Mouse (Mus musculus): ENCODE measurements around the gene Sacs. TPM values are rescaled to one million over a fixed set of nuclear protein-coding genes. Genes with fewer than 3 reads are reported as not detected.

The Sacs gene
- 11.5 and 13.3 TPM in 2 replicates for polyA plus RNA-seq (2011; ENCODE audit: insufficient read depth, insufficient read length, low read depth, missing spikeins)

GRCm38 (mm10) chr14:61137994-61138726, at the start of gene Sacs:
TSS of gene Sacs (plus strand) at chr14:61138457.
- H3K9ac ChIP-seq (ENCODE audit: low read depth, poor library complexity, severe bottlenecking): no peak within 1 kb of the TSS
- H3K4me1 ChIP-seq (ENCODE audit: control insufficient read depth, insufficient read depth, low read length): peaks cover 3% of the 10 kb centered on the region
- H3K27ac ChIP-seq (ENCODE audit: insufficient read depth, low read length): no peak within 1 kb of the TSS
- no peaks in the 10 kb centered on the region for H3K9me3 ChIP-seq (replicated peaks; ENCODE audit: control insufficient read depth, insufficient read depth, low read length, poor library complexity, severe bottlenecking)
- TF ChIP-seq CTCF (IDR thresholded peaks at IDR 0.05; ENCODE audit: low read depth, low read length): peak; percentile 30
- no peak for TF ChIP-seq POLR2A (IDR thresholded peaks at IDR 0.05; ENCODE audit: insufficient read depth, low read length)
- TF ChIP-seq EP300 (IDR thresholded peaks at IDR 0.05; ENCODE audit: insufficient read depth, low read depth, low read length): no peak
- H3K36me3 ChIP-seq (ENCODE audit: control insufficient read depth, insufficient read depth, low read length, poor library complexity, severe bottlenecking): no peaks in the 10 kb centered on the region
- peak within 1 kb of the TSS; percentile 61 for H3K4me3 ChIP-seq (ENCODE audit: low read depth, low read length)
- no peaks in the 10 kb centered on the region for H3K27me3 ChIP-seq (ENCODE audit: control insufficient read depth, insufficient read depth, low read length, poor library complexity, severe bottlenecking)

GRCm38 (mm10) chr14:61090955-61091354, 47.3 kb upstream of the Sacs start:
- Histone ChIP-seq H3K9me3 (replicated peaks; ENCODE audit: control insufficient read depth, insufficient read depth, low read length, poor library complexity, severe bottlenecking) (no peaks in the 10 kb centered on the region), H3K4me1 (ENCODE audit: control insufficient read depth, insufficient read depth, low read length) (no peaks in the 10 kb centered on the region), H3K27me3 (ENCODE audit: control insufficient read depth, insufficient read depth, low read length, poor library complexity, severe bottlenecking) (no peaks in the 10 kb centered on the region), H3K27ac (ENCODE audit: insufficient read depth, low read length) (no peak overlapping the region), H3K36me3 (ENCODE audit: control insufficient read depth, insufficient read depth, low read length, poor library complexity, severe bottlenecking) (no peaks in the 10 kb centered on the region), H3K9ac (ENCODE audit: low read depth, poor library complexity, severe bottlenecking) (no peak overlapping the region), H3K4me3 (ENCODE audit: low read depth, low read length) (no peak overlapping the region)
- TF ChIP-seq EP300 (IDR thresholded peaks at IDR 0.05; ENCODE audit: insufficient read depth, low read depth, low read length): no peak
- no peak for TF ChIP-seq POLR2A (IDR thresholded peaks at IDR 0.05; ENCODE audit: insufficient read depth, low read length)
- TF ChIP-seq CTCF (IDR thresholded peaks at IDR 0.05; ENCODE audit: low read depth, low read length): no peak

GRCm38 (mm10) chr14:61092073-61092472, 46.2 kb upstream of the Sacs start:
- TF ChIP-seq CTCF (IDR thresholded peaks at IDR 0.05; ENCODE audit: low read depth, low read length) (no peak), EP300 (IDR thresholded peaks at IDR 0.05; ENCODE audit: insufficient read depth, low read depth, low read length) (no peak), POLR2A (IDR thresholded peaks at IDR 0.05; ENCODE audit: insufficient read depth, low read length) (no peak)
- H3K9ac ChIP-seq (ENCODE audit: low read depth, poor library complexity, severe bottlenecking): no peak overlapping the region

GRCm38 (mm10) chr14:61097974-61098625, 40.2 kb upstream of the Sacs start:
- Histone ChIP-seq H3K27me3 (ENCODE audit: control insufficient read depth, insufficient read depth, low read length, poor library complexity, severe bottlenecking) (no peaks in the 10 kb centered on the region), H3K4me3 (ENCODE audit: low read depth, low read length) (no peak overlapping the region), H3K4me1 (ENCODE audit: control insufficient read depth, insufficient read depth, low read length) (no peaks in the 10 kb centered on the region), H3K9me3 (replicated peaks; ENCODE audit: control insufficient read depth, insufficient read depth, low read length, poor library complexity, severe bottlenecking) (no peaks in the 10 kb centered on the region), H3K27ac (ENCODE audit: insufficient read depth, low read length) (no peak overlapping the region), H3K36me3 (ENCODE audit: control insufficient read depth, insufficient read depth, low read length, poor library complexity, severe bottlenecking) (no peaks in the 10 kb centered on the region), H3K9ac (ENCODE audit: low read depth, poor library complexity, severe bottlenecking) (no peak overlapping the region)
- no peak for TF ChIP-seq CTCF (IDR thresholded peaks at IDR 0.05; ENCODE audit: low read depth, low read length)
- no peak for TF ChIP-seq EP300 (IDR thresholded peaks at IDR 0.05; ENCODE audit: insufficient read depth, low read depth, low read length)
- TF ChIP-seq POLR2A (IDR thresholded peaks at IDR 0.05; ENCODE audit: insufficient read depth, low read length): no peak

More at GRCm38 (mm10) chr14:61092073-61092472, 46.2 kb upstream of the Sacs start:
- Histone ChIP-seq H3K36me3 (ENCODE audit: control insufficient read depth, insufficient read depth, low read length, poor library complexity, severe bottlenecking) (no peaks in the 10 kb centered on the region), H3K27me3 (ENCODE audit: control insufficient read depth, insufficient read depth, low read length, poor library complexity, severe bottlenecking) (no peaks in the 10 kb centered on the region), H3K9me3 (replicated peaks; ENCODE audit: control insufficient read depth, insufficient read depth, low read length, poor library complexity, severe bottlenecking) (no peaks in the 10 kb centered on the region), H3K27ac (ENCODE audit: insufficient read depth, low read length) (no peak overlapping the region), H3K4me1 (ENCODE audit: control insufficient read depth, insufficient read depth, low read length) (no peaks in the 10 kb centered on the region), H3K4me3 (ENCODE audit: low read depth, low read length) (no peak overlapping the region)

GRCm38 (mm10) chr14:61100736-61101135, 37.5 kb upstream of the Sacs start:
- H3K36me3 ChIP-seq (ENCODE audit: control insufficient read depth, insufficient read depth, low read length, poor library complexity, severe bottlenecking): no peaks in the 10 kb centered on the region
- no peaks in the 10 kb centered on the region for H3K9me3 ChIP-seq (replicated peaks; ENCODE audit: control insufficient read depth, insufficient read depth, low read length, poor library complexity, severe bottlenecking)
- no peaks in the 10 kb centered on the region for H3K4me1 ChIP-seq (ENCODE audit: control insufficient read depth, insufficient read depth, low read length)
- H3K27me3 ChIP-seq (ENCODE audit: control insufficient read depth, insufficient read depth, low read length, poor library complexity, severe bottlenecking): peaks cover 1% of the 10 kb centered on the region; the same call in 1 of the 2 replicates
- H3K9ac ChIP-seq (ENCODE audit: low read depth, poor library complexity, severe bottlenecking): no peak overlapping the region
- TF ChIP-seq EP300 (IDR thresholded peaks at IDR 0.05; ENCODE audit: insufficient read depth, low read depth, low read length) (no peak), CTCF (IDR thresholded peaks at IDR 0.05; ENCODE audit: low read depth, low read length) (no peak), POLR2A (IDR thresholded peaks at IDR 0.05; ENCODE audit: insufficient read depth, low read length) (no peak)
- H3K4me3 ChIP-seq (ENCODE audit: low read depth, low read length): no peak overlapping the region
- H3K27ac ChIP-seq (ENCODE audit: insufficient read depth, low read length): no peak overlapping the region

GRCm38 (mm10) chr14:61106404-61106803, 31.9 kb upstream of the Sacs start:
- H3K9ac ChIP-seq (ENCODE audit: low read depth, poor library complexity, severe bottlenecking): no peak overlapping the region
- H3K4me1 ChIP-seq (ENCODE audit: control insufficient read depth, insufficient read depth, low read length): no peaks in the 10 kb centered on the region
- peaks cover 1% of the 10 kb centered on the region; the same call in 1 of the 2 replicates for H3K27me3 ChIP-seq (ENCODE audit: control insufficient read depth, insufficient read depth, low read length, poor library complexity, severe bottlenecking)
- no peak for TF ChIP-seq EP300 (IDR thresholded peaks at IDR 0.05; ENCODE audit: insufficient read depth, low read depth, low read length)
- TF ChIP-seq POLR2A (IDR thresholded peaks at IDR 0.05; ENCODE audit: insufficient read depth, low read length): no peak
- TF ChIP-seq CTCF (IDR thresholded peaks at IDR 0.05; ENCODE audit: low read depth, low read length): no peak
- H3K9me3 ChIP-seq (replicated peaks; ENCODE audit: control insufficient read depth, insufficient read depth, low read length, poor library complexity, severe bottlenecking): no peaks in the 10 kb centered on the region
- H3K36me3 ChIP-seq (ENCODE audit: control insufficient read depth, insufficient read depth, low read length, poor library complexity, severe bottlenecking): no peaks in the 10 kb centered on the region
- no peak overlapping the region for H3K4me3 ChIP-seq (ENCODE audit: low read depth, low read length)
- no peak overlapping the region for H3K27ac ChIP-seq (ENCODE audit: insufficient read depth, low read length)
